Mouse (Mus musculus): ENCODE measurements around the gene Mrpl27.
A peak's percentile ranks its signal among the peaks of the same experiment; 100 is the strongest.
"Not testable (repeated sequence)": the region's sequence is repeated elsewhere in the genome, so short reads cannot be mapped to it uniquely, and the experiment has no call there.

The Mrpl27 gene

GRCm38 (mm10) chr11:94674984-94675383 is 21.4 kb downstream of the Mrpl27 start:
- DNase-seq (ENCODE audit: low read depth, low spot score), result no peak

DNA sequence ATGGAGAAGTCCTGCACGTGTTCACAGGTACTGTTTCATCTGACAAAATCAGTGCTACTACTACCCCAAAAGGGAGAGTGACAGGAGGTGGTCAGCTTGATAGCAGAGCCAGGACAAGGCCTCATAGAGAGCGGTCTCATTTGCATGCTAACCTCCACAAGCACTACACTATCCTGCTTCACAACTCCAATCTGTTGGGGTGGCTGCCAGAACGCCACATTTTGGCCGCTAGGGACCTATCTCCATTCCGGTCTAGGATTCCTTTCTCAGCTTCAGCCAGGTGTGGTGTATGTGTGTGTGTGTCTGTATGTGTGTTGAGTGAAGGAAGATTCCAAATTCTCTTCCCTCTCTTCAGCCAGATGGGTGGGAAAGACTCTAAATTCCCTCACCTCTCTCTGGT is 21.9 kb downstream of the Mrpl27 start:
- DNase-seq (ENCODE audit: low read depth, low spot score), result no peak

DNA sequence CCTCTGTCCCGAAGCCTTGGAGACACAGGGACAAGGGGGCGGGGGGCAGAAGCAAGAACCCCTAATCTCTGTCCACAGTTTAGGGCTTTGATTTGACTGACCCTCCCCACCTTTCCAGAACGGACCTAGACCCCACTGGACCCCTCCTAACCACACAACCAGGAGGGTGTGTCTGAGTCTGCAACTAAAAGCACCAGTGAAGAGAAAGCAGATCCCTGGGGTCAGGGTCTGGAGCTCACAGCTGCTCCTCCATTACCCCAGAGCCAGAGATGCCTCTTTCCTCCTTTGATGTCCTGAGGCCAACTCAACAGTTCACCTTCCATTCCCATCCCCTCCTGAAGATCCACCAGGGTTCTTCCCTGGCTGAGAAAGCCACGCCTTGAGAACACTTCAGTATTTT is 22.7 kb downstream of the Mrpl27 start:
- DNase-seq (ENCODE audit: low read depth, low spot score), result no peak

DNA sequence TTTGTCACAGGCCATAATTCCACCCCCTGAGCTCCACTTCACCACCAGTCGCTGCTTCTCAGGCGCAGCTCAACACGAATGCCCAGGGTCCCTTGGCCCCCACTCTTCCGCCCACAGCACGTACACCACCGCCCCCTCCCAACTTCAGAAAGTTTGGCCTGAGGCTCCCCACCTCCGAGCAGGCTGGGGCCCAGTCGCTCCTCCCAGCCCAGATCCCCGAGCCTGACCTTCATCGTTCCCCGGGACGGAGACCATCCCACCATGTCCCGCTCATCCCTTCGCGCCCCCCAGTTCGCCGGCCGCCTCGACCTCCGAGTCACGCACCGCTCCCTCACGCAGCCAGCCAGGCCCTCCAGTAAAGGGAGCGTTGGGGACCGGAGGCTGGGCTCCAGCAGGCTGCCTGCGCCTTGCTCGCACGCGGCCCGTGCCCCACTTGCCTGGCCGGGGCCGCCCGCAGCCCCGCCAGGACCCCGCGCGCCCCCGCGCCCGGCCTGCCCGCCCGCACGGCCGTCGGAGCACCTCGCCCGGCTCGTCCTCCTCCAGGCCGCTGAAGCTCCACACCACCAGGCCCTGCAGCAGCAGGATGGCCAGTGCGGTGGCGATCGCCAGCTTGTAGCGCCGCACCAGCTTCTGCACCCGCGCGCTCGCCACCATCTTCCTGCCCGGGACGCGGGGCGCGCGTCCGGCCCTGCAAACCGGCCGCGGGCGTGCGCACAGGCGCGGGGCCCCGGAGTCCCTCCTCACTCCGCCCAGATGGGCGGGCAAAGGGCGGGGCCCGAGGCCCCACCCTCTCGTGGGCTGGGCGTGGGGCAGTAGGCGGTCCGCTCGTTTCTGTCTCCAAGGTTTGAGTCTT is 23.4 kb downstream of the Mrpl27 start, which contains the start of gene Xylt2:
Gene Xylt2 (minus strand): TSS at position 762 of the 853 bp plus-strand sequence.
- peak; percentile 70 for DNase-seq (ENCODE audit: low read depth, low spot score)

- DNase-seq (ENCODE audit: low read depth, low spot score), result peak; percentile 15
Measured at GRCm38 (mm10) chr11:94677607-94678145, 24.1 kb downstream of the Mrpl27 start.

DNA sequence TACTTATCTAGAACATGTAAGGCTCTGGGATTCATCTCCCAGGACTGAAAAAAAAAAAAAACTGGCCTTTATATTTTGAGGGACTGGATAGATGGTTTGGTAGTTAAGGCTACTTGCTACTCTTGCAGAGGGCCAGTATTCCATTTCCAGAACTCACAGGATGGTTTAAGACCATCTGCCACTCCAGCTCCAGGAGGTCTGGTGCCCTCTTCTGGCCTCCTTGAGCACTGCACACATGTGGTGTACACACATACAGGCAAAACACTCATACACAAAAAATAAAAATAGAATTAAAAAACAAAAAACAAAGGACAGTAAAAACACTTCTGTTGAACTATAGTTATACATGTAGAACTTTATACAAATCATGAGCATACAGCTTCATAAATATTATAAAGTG is 27.1 kb downstream of the Mrpl27 start:
- DNase-seq (ENCODE audit: low read depth, low spot score), result no peak

DNA sequence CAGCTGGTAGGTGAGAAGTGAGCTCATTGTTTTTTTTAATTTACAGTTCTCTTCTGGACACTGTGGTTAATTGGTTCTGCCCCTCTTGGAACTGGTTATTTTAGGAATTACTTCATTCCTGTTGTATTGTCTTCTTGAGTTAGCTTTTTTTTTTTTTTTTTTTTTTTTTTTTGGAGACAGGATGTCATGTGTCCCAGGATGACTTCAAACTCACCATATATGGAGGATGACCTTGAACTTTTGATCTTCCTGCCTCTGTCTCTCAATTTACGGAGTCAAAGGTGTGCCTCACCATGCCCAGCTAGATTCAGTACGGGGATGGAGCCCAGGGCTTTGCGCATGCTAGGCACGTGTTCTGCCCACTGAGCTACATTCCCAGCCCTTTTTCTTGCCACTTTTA is 28.1 kb downstream of the Mrpl27 start:
- no peak for DNase-seq (ENCODE audit: low read depth, low spot score)

GRCm38 (mm10) chr11:94682427-94682826 is 28.9 kb downstream of the Mrpl27 start:
- DNase-seq (ENCODE audit: low read depth, low spot score), result no peak

DNA sequence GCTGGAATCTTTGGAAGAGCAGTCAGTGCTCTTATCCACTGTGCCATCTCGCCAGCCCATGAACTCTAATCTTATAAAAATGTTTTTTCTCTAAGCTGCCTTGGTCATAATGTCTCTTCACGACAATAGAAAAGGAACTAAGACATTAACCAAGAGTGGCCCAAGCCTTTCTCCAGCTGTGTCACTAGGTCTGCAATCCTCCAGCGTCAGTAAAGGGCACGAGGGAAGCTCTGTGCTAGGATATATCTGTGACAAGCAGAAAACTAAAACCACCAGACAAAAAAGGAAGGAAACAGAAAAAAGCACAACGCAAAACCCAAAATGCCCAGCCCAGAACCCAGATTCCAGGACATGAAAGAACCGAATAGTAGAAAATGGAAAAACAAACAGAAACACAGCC is 33.6 kb downstream of the Mrpl27 start:
- no peak for DNase-seq (ENCODE audit: low read depth, low spot score)

DNA sequence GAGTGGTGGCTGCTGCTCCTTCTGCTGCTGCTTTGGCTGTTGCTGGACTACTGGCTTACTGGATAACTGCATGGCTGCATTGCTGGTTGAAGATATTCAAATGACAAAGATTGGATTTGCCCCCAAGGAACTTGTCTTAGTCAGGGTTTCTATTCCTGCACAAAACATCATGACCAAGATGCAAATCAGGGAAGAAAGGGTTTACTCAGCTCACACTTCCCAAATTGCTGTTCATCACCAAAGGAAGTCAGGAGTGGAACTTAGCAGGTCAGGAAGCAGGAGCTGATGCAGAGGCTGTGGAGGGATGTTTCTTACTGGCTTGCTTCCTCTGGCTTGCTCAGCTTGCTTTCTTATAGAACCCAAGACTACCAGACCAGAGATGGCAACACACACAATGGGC is 38.9 kb downstream of the Mrpl27 start:
- DNase-seq (ENCODE audit: low read depth, low spot score), result not testable (repeated sequence)

DNA sequence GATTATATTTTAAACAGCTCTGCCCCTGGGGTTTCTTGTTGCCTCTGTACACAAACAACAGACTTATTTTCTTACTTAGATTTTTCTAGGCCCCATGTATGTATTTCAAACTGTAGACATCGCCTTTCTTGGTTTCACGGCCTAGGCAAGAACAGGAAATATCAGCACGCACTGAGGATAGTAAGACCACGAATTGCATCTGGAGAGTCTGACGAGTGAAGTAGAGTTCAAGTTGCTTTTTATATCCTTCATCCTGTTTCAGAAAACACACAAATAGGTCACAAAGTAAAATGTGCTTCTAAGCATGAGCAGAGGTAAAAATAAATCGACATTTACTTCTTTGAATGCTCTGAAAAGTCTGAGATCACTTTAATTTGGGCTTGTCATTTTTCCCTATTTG is 41.9 kb downstream of the Mrpl27 start:
- DNase-seq (ENCODE audit: low read depth, low spot score), result no peak

GRCm38 (mm10) chr11:94697140-94697539 is 43.6 kb downstream of the Mrpl27 start:
- no peak for DNase-seq (ENCODE audit: low read depth, low spot score)

DNA sequence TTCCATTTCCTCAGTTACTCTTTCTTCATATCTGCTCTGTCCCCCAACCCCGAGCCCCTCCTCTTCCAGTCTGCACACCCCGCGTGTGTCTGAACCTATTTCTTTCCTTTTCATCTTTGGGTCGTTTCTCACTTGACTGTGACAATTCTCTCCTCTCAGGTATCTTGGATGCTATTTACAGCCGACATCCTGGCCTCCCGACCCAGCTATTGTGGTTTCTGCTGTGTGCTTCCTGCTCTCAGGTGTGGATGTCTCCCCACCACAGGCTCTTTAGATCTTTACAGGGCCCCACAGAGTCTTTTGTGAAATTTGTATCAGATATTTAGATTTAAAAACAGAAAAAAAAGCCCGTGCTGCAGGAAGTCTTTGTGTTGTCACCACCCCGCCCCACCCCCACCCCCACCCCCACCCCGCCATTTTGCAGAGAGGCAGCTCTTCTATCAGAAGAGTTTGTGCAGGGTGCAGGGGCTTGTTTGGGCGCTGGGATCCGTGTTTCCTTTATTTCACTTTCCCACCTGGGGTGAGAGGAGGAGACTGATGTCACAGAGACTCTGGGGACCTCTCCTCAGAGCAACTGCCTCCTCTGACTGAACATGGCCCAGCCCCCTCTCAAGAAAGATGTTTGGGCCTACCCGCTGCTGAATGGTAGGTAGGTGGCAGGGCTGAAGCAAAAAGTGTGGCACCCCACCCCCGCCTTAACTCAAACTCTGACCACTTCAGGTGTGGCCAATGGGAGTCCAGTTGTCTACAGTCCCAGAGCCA is 44.3 kb downstream of the Mrpl27 start:
- DNase-seq (ENCODE audit: low read depth, low spot score), result no peak

DNA sequence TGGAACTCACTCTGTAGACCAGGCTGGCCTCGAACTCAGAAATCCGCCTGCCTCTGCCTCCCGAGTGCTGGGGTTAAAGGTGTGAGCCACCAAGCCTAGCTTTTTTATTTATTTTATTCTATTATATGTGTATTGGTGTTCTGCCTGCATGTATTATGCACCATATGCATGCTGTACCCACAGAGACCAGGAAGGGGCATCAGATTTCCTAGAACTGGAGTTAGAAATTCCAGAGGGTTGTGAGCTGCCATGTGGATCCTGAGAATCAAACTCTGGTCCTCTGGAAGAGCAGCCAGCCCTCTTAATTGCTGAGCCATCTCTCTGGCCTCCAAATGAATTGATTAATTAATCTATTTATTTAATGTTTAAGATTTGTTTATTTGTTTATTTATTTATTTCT is 45.8 kb downstream of the Mrpl27 start:
- no peak for DNase-seq (ENCODE audit: low read depth, low spot score)

- DNase-seq (ENCODE audit: low read depth, low spot score), result no peak
Measured at GRCm38 (mm10) chr11:94701401-94702215, 48.0 kb downstream of the Mrpl27 start.

- no peak for DNase-seq (ENCODE audit: low read depth, low spot score)
Measured at GRCm38 (mm10) chr11:94702216-94702610, 48.6 kb downstream of the Mrpl27 start.

- no peak for DNase-seq (ENCODE audit: low read depth, low spot score)
Measured at GRCm38 (mm10) chr11:94704020-94704419, 50.5 kb downstream of the Mrpl27 start.

GRCm38 (mm10) chr11:94704472-94704871 is 50.9 kb downstream of the Mrpl27 start, which contains the start of gene Gm11541:
Gene Gm11541, minus strand, starts transcription at chr11:94704499.
- DNase-seq (ENCODE audit: low read depth, low spot score), result no peak

All from skeletal muscle tissue, adult 2 months (tissue).